Mouse (Mus musculus): ENCODE results near the gene Gm9970. TPM values are rescaled to one million over a fixed set of nuclear protein-coding genes. Genes with fewer than 3 reads are reported as not detected.

Gene Gm9970
- 0.99 TPM in 1 of 2 replicates, not detected in the other for polyA plus RNA-seq (2015; fragmentation: Nextera tagmentation; extraction: Ambion mirVana)

DNA sequence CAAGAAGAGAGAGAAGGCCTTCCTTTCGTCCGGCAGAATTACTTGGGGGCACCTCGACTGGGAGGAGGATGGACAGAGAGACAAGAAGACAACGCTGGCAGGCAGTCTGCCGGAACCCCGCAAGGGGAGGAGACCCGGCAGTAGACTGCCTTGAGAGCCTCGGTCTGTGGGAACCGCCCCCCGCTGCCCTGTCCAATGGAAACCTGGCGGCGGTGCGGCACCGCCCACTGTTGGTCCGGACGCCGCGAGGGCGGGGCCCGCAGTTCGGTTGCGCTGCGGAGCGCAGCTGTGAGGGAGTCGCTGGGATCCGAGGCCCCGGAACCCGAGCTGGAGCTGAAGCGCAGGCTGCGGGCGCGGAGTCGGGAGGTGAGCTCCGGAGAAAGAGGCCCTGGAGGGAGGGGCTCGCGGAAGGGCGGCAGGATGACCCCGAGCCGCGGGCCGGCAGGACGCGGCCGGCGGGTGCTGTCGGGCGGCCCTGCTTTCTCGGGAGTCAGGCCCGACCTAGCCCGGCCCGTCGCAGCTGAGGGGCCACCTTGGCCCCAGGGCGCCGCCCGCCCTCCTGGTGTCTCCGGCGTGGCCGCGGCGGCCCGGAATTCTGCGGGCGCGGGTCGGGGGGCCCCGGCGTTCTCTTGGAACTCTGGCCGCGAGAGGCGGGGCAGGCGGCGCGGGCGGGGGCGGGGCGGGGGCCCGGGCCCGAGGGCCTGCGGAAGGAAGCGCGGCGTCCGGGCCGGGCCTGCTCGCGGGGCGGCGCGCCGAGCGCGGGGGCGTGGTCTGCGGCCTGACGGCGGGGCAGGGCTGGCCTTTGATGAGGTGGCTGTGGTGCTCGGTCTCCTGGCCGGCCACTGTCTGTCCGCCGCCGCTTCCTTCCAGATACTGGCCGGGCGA is at the start of gene Gm9970, which contains the start of gene Nrbp1:
Gene Gm9970 (minus strand): TSS at position 596 of the 885 bp plus-strand sequence.
Gene Nrbp1 (plus strand): TSS at position 228 of the 885 bp plus-strand sequence.
- Histone ChIP-seq H3K27ac (replicated peaks) (peak within 1 kb of the TSS; percentile 99), H3K4me2 (replicated peaks) (peak within 1 kb of the TSS; percentile 73), H3K9me3 (replicated peaks) (no peaks in the 10 kb centered on the region), H3K4me3 (replicated peaks) (peak within 1 kb of the TSS; percentile 96), H3K9ac (peak within 1 kb of the TSS; percentile 92), H3K4me1 (peaks cover 9% of the 10 kb centered on the region), H3K36me3 (peaks cover 24% of the 10 kb centered on the region), H3K27me3 (no peaks in the 10 kb centered on the region)
- WGBS, result under 1% methylated on average over 78 of the region's 103 CpGs
- peak; percentile 100 for ATAC-seq (ENCODE audit: insufficient number of reproducible peaks, low FRiP score, low TSS enrichment, low read depth)

DNA sequence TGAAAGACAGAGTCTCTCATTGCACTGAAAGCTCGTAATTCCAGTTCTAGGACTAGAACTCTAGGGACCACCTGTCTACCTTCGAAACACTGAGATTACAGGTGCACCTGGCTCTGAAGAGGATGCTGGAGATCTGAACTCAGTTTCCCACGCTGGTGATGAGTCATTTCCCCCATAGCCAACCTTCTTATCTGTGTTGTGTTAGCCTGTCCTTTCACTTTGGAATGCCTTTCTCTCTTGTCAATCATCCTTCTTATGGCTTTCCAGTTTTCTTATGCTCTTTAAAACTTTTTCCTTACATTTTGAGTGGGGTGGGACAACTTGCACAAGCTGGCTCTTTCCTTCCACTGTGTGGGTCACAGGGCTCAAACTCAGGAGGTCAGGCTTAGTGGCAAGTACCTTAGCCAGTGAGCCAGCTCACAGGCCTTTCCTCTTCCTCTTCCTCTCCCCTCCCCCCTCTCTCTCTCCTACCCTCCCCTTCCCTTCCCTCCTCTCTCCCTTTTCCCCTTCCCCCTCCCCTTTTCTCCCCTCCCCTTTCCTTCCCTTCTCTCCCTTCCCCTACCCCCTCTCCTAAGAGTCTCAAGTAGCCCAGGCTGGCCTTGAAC is 48.7 kb upstream of the Gm9970 start:
- peak overlapping the region; percentile 65 for H3K4me3 ChIP-seq (replicated peaks)
- peaks cover 43% of the 10 kb centered on the region for H3K36me3 ChIP-seq
- ATAC-seq (ENCODE audit: insufficient number of reproducible peaks, low FRiP score, low TSS enrichment, low read depth), result no peak
- H3K27me3 ChIP-seq, result no peaks in the 10 kb centered on the region
- 0 out of 2 replicates have a peak overlapping the region, but pooled peaks have one; percentile 55 for H3K9ac ChIP-seq
- H3K4me1 ChIP-seq, result peaks cover 24% of the 10 kb centered on the region
- peak overlapping the region; percentile 71 for H3K4me2 ChIP-seq (replicated peaks)
- 71% methylated on average over 3 of the region's 3 CpGs for WGBS
- H3K27ac ChIP-seq (replicated peaks), result no peak overlapping the region
- H3K9me3 ChIP-seq (replicated peaks), result no peaks in the 10 kb centered on the region

DNA sequence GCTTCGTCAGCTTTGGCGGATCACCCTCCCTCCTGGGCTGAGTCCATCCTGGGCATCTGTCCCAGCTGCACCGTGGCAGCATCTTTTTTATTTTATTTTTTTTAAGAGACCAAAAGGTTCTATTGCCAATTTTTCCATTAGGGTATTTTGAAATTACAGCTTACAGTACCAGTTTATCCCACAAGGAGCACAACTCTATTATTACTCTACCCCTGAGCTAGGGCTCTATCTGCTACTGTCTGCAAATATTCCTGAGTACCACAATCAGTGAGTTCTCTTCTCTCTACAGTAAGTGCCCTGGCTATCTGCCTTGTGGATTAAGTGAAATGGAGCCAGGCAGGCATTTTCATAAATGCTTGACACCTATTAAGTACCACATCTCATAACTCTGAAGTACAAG is 47.6 kb upstream of the Gm9970 start:
- WGBS, result 76% methylated on average over 3 of the region's 3 CpGs
- peaks cover 52% of the 10 kb centered on the region for H3K36me3 ChIP-seq
- no peak overlapping the region for H3K9ac ChIP-seq
- ATAC-seq (ENCODE audit: insufficient number of reproducible peaks, low FRiP score, low TSS enrichment, low read depth), result no peak
- no peak overlapping the region for H3K27ac ChIP-seq (replicated peaks)
- no peak overlapping the region for H3K4me3 ChIP-seq (replicated peaks)
- no peaks in the 10 kb centered on the region for H3K9me3 ChIP-seq (replicated peaks)
- H3K4me1 ChIP-seq, result peaks cover 16% of the 10 kb centered on the region
- H3K4me2 ChIP-seq (replicated peaks), result no peak overlapping the region
- no peaks in the 10 kb centered on the region for H3K27me3 ChIP-seq

DNA sequence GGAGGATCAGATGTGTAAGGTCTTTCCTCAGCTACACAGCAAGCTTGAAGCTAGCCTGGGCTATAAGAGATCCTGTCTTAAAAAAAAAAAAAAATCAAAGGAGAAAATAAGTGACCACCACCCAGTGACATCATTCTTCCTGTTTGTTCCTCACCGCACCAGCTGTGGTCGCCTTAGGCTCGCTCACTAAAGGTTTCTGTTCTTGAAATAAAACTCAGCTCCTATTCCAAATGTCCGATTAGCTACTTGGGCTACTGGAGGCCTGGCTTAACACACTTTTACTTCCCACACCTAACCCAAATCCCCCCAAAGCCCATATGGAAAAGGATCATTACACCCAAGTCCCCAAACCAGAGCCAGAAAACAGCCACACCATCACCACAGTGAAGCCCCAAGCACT is 47.2 kb upstream of the Gm9970 start:
- no peak overlapping the region for H3K27ac ChIP-seq (replicated peaks)
- H3K36me3 ChIP-seq, result peaks cover 52% of the 10 kb centered on the region
- no peak overlapping the region for H3K9ac ChIP-seq
- H3K4me2 ChIP-seq (replicated peaks), result no peak overlapping the region
- WGBS, result 72% methylated on average over 4 of the region's 4 CpGs
- no peaks in the 10 kb centered on the region for H3K27me3 ChIP-seq
- no peak overlapping the region for H3K4me3 ChIP-seq (replicated peaks)
- H3K9me3 ChIP-seq (replicated peaks), result no peaks in the 10 kb centered on the region
- H3K4me1 ChIP-seq, result peaks cover 16% of the 10 kb centered on the region
- no peak for ATAC-seq (ENCODE audit: insufficient number of reproducible peaks, low FRiP score, low TSS enrichment, low read depth)

DNA sequence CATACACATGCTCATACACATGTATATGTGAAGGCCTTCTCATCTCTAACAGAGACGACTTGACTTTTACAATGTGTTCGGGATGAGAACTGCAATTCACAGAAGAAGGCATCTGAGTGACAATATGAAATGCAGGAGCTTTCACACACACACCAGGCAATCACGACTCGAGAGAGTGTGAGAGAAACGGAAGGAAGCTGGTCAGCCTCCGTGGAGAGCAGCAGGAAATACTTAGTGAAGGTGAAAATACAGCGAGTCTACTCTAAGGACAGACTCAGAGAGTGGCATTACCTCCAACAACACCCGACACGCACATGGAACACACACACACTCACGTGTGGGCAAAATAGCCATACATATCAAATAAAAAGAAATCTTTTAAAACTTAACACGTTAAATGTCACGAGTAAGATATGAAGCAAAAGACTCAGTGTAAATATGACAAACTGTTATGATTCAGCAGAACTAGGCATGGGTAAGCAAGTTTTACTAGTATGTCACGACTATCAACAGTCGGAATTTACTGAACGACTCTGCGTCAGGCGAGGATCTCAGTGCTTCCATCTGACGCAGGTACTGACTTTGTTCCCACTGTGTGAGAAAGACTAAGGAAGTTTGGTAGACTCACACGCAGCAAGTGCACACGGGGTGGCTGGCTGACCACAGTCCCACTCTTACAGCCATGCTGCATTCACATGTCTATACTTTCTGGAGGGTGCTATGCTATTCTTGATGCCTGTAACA is 38.4 kb upstream of the Gm9970 start:
- no peak overlapping the region for H3K4me2 ChIP-seq (replicated peaks)
- peaks cover 91% of the 10 kb centered on the region for H3K36me3 ChIP-seq
- no peak overlapping the region for H3K27ac ChIP-seq (replicated peaks)
- H3K4me3 ChIP-seq (replicated peaks), result no peak overlapping the region
- no peak for ATAC-seq (ENCODE audit: insufficient number of reproducible peaks, low FRiP score, low TSS enrichment, low read depth)
- no peak overlapping the region for H3K9ac ChIP-seq
- H3K27me3 ChIP-seq, result no peaks in the 10 kb centered on the region
- no peaks in the 10 kb centered on the region for H3K9me3 ChIP-seq (replicated peaks)
- WGBS, result 83% methylated on average over 20 of the region's 20 CpGs
- H3K4me1 ChIP-seq, result no peaks in the 10 kb centered on the region

DNA sequence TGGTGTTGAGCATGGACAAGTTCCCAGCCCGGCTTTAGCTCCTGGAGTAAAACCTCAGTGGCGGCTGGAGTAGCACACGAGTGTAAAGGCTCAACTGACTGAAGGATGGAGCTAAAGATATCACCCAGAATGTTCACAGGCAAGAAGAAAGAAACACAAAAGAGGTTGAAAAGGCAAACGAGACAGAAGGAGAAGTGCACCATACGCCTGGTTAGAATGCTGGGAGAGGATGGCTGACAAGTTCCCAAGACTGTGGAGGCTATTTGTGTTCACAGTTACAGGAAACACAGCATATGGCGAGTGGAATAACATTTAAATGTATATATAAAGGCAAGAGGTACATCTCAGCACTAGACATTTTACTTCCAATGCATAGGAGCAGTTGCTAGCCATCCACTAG is 32.0 kb upstream of the Gm9970 start:
- 85% methylated on average over 6 of the region's 6 CpGs for WGBS
- H3K4me2 ChIP-seq (replicated peaks), result no peak overlapping the region
- no peaks in the 10 kb centered on the region for H3K27me3 ChIP-seq
- H3K36me3 ChIP-seq, result peaks cover 84% of the 10 kb centered on the region
- H3K27ac ChIP-seq (replicated peaks), result no peak overlapping the region
- ATAC-seq (ENCODE audit: insufficient number of reproducible peaks, low FRiP score, low TSS enrichment, low read depth), result no peak
- no peak overlapping the region for H3K4me3 ChIP-seq (replicated peaks)
- H3K4me1 ChIP-seq, result no peaks in the 10 kb centered on the region
- H3K9me3 ChIP-seq (replicated peaks), result no peaks in the 10 kb centered on the region
- no peak overlapping the region for H3K9ac ChIP-seq

DNA sequence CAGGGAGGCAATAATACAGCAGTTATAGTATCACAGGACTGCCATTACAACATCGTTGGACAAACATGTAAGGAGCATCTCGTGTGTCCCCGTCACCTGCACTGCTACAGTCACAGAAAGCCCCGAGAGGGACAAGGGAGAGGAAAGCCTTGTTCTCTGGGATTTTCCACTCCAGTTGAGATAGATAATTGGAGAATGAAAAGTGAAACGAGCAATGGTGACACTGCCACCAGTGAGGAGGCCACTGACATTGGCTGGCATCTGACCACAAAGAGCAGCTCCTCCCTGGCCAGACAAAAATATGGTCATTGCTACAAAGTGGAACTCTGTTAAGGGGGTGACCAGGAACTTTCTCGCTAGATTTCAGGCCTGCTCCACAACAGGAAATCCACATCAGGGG is 26.7 kb upstream of the Gm9970 start:
- peaks cover 89% of the 10 kb centered on the region for H3K36me3 ChIP-seq
- no peaks in the 10 kb centered on the region for H3K9me3 ChIP-seq (replicated peaks)
- no peak overlapping the region for H3K4me2 ChIP-seq (replicated peaks)
- no peaks in the 10 kb centered on the region for H3K4me1 ChIP-seq
- no peaks in the 10 kb centered on the region for H3K27me3 ChIP-seq
- no peak for ATAC-seq (ENCODE audit: insufficient number of reproducible peaks, low FRiP score, low TSS enrichment, low read depth)
- whole genome bisulfite sequencing, result 83% methylated on average over 6 of the region's 6 CpGs
- no peak overlapping the region for H3K9ac ChIP-seq
- no peak overlapping the region for H3K27ac ChIP-seq (replicated peaks)
- H3K4me3 ChIP-seq (replicated peaks), result no peak overlapping the region

DNA sequence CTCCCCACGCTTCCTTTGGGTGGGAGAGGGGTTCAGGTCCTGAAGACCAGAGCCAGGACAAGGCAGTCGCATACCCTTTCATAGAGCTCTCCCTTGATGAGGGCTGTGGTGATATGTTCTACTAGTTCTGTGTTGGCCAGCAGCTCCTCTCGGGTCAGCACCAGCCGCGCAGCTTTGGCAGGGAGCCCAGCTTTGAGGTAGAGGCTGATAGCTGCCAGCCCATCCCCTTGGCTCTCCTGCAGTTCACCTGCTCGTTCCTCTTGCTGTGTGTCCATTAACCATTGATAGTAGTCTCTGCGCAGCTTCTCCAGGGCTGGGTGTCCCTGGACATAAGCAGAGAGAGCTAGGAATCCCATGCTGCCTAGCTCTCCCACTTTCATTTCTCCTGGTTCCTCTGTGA is 25.1 kb upstream of the Gm9970 start:
- Histone ChIP-seq H3K9me3 (replicated peaks) (no peaks in the 10 kb centered on the region), H3K27ac (replicated peaks) (no peak overlapping the region), H3K4me3 (replicated peaks) (no peak overlapping the region), H3K4me2 (replicated peaks) (no peak overlapping the region), H3K27me3 (no peaks in the 10 kb centered on the region), H3K36me3 (peaks cover 95% of the 10 kb centered on the region), H3K4me1 (no peaks in the 10 kb centered on the region), H3K9ac (no peak overlapping the region)
- no peak for ATAC-seq (ENCODE audit: insufficient number of reproducible peaks, low FRiP score, low TSS enrichment, low read depth)
- 88% methylated on average over 7 of the region's 7 CpGs for WGBS

DNA sequence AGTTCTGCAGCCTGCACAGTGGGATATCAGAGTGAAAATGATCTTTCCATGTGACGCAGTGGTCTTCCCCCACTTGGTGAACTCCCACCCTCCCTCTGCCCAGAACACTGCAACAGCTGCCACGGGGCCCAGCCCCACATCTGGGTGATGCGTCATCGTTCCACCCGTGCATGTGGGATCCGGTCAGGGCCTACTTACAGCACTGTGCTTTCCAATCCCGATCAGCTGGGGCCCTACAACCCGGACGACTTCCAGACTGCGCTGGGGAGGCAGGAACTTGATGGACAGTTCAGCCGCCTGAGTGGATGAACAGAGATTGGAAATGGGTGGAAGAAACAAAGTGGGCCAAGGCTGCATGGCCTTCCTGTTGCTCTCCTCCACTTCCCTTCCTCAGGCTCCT is 16.6 kb upstream of the Gm9970 start:
- no peak overlapping the region for H3K27ac ChIP-seq (replicated peaks)
- WGBS, result 72% methylated on average over 11 of the region's 11 CpGs
- peaks cover 84% of the 10 kb centered on the region for H3K36me3 ChIP-seq
- H3K27me3 ChIP-seq, result no peaks in the 10 kb centered on the region
- no peaks in the 10 kb centered on the region for H3K9me3 ChIP-seq (replicated peaks)
- H3K4me2 ChIP-seq (replicated peaks), result no peak overlapping the region
- peaks cover 16% of the 10 kb centered on the region for H3K4me1 ChIP-seq
- H3K9ac ChIP-seq, result no peak overlapping the region
- ATAC-seq (ENCODE audit: insufficient number of reproducible peaks, low FRiP score, low TSS enrichment, low read depth), result no peak
- H3K4me3 ChIP-seq (replicated peaks), result no peak overlapping the region

DNA sequence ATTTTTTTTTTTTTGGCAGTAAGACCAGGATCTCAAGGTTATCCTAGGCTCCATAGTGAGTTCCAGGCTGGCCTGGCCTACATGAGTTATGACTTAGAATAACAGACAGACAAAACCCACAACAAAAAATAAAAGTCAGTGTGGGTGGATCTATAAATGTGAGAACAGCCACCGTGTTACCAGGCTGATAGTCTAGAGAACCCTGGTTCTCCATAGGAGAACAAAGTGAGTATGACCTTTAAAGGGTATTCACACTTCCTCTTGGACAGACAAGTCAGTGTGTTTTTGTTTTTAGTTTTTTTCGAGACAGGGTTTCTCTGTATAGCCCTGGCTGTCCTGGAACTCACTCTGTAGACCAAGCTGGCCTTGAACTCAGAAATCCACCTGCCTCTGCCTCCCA is 14.9 kb upstream of the Gm9970 start:
- Histone ChIP-seq H3K4me3 (replicated peaks) (no peak overlapping the region), H3K9me3 (replicated peaks) (no peaks in the 10 kb centered on the region), H3K36me3 (peaks cover 82% of the 10 kb centered on the region), H3K27me3 (no peaks in the 10 kb centered on the region), H3K9ac (no peak overlapping the region), H3K4me1 (peaks cover 33% of the 10 kb centered on the region), H3K4me2 (replicated peaks) (no peak overlapping the region), H3K27ac (replicated peaks) (no peak overlapping the region)
- ATAC-seq (ENCODE audit: insufficient number of reproducible peaks, low FRiP score, low TSS enrichment, low read depth), result no peak
- WGBS, result 91% methylated on average over 2 of the region's 2 CpGs

DNA sequence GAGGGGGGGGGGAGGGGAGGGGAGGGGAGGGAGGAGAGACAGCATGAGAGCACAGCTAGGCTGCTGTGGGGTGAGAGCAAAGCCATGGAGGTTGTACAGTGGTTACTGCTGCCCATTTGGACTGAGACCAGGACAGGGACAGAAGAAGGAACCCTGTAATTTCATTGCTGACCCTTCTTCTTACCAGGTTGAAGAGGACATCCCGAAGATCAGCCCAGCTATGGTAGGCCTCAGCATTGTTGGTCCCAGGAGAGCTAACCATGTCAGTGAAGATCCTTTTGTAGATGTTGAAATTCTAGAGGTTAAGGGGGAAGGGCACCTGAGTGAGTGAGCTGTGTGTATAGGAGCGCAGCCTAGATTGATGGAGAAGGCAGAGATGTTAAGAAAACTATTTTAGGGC is 14.3 kb upstream of the Gm9970 start:
- WGBS, result 87% methylated on average over 2 of the region's 2 CpGs
- Histone ChIP-seq H3K4me2 (replicated peaks) (no peak overlapping the region), H3K4me1 (peaks cover 39% of the 10 kb centered on the region), H3K36me3 (peaks cover 82% of the 10 kb centered on the region), H3K27me3 (no peaks in the 10 kb centered on the region), H3K27ac (replicated peaks) (no peak overlapping the region), H3K9me3 (replicated peaks) (no peaks in the 10 kb centered on the region), H3K9ac (no peak overlapping the region), H3K4me3 (replicated peaks) (no peak overlapping the region)
- no peak for ATAC-seq (ENCODE audit: insufficient number of reproducible peaks, low FRiP score, low TSS enrichment, low read depth)
